Mouse (Mus musculus): ENCODE results near the gene Cog5. TPM values are rescaled to one million over a fixed set of nuclear protein-coding genes. Genes with fewer than 3 reads are reported as not detected.

Cog5 gene
- total and polyA plus RNA-seq, 3 experiments: 34.8 to 42.7 (median 39.3) TPM

GRCm38 (mm10) chr12:31846077-31846476 lies 191.4 kb downstream of the Cog5 start:
- no peak for TF ChIP-seq IRF4 (IDR thresholded peaks at IDR 0.05; ENCODE audit: low read depth, low read length)
- in situ Hi-C loops (cut with MboI; ENCODE audit: low pct_ligation_motif_present, low pct_unique_long_range_greater_than_20kb, low sequenced_read_pairs): no loop called here

GRCm38 (mm10) chr12:31848630-31849415 lies 194.2 kb downstream of the Cog5 start:
- no peak overlapping the region for H3K9ac ChIP-seq (ENCODE audit: insufficient read depth, low read depth)
- no peak for DNase-seq (ENCODE audit: extremely low read depth)
- peaks cover 0 to 14% of the 10 kb centered on the region in 2 experiments for H3K36me3 ChIP-seq (replicated peaks in 1 of 2; ENCODE audit: control insufficient read depth in 1 of 2, insufficient read depth in 1 of 2, low read length in 1 of 2)
- in situ Hi-C loops (cut with MboI; ENCODE audit: low pct_ligation_motif_present, low pct_unique_long_range_greater_than_20kb, low sequenced_read_pairs) (no loop called here), dilution Hi-C loops (cut with MboI; ENCODE audit: extremely low pct_ligation_motif_present, extremely low pct_unique_long_range_greater_than_20kb, low sequenced_read_pairs) (no loop called here)
- no peaks in the 10 kb centered on the region for H3K9me3 ChIP-seq (replicated peaks; ENCODE audit: low read length)
- no peaks in the 10 kb centered on the region for H3K27me3 ChIP-seq (replicated peaks)
- TF ChIP-seq MYC (IDR thresholded peaks at IDR 0.05; ENCODE audit: low read depth, low read length): no peak
- TF ChIP-seq JUND (conservative IDR thresholded peaks at IDR 0.05; ENCODE audit: low read depth, low read length): no peak
- TF ChIP-seq PAX5 (IDR thresholded peaks at IDR 0.05; ENCODE audit: low read length): no peak
- TF ChIP-seq MAX (IDR thresholded peaks at IDR 0.05; ENCODE audit: low read length): no peak
- TF ChIP-seq BHLHE40 (IDR thresholded peaks at IDR 0.05; ENCODE audit: low read depth, low read length): no peak
- TF ChIP-seq ZMIZ1 (IDR thresholded peaks at IDR 0.05; ENCODE audit: low read depth, low read length): no peak
- no peak for TF ChIP-seq USF2 (conservative IDR thresholded peaks at IDR 0.05; ENCODE audit: low read depth, low read length)
- TF ChIP-seq IRF4 (IDR thresholded peaks at IDR 0.05; ENCODE audit: low read depth, low read length): no peak
- no peak for TF ChIP-seq ZNF384 (IDR thresholded peaks at IDR 0.05; ENCODE audit: low read depth, low read length)
- TF ChIP-seq ETS1 (conservative IDR thresholded peaks at IDR 0.05; ENCODE audit: low read depth, low read length): no peak
- TF ChIP-seq ZC3H11A (IDR thresholded peaks at IDR 0.05; ENCODE audit: low read depth, low read length): no peak
- no peak for TF ChIP-seq POLR2A (IDR thresholded peaks at IDR 0.05; ENCODE audit: low read depth, low read length)
- no peak for TF ChIP-seq SMC3 (IDR thresholded peaks at IDR 0.05; ENCODE audit: low read depth, low read length)
- TF ChIP-seq UBTF (IDR thresholded peaks at IDR 0.05; ENCODE audit: low read depth, low read length): no peak
- TF ChIP-seq TBP (conservative IDR thresholded peaks at IDR 0.05; ENCODE audit: low read depth, low read length): no peak
- no peak for TF ChIP-seq MXI1 (IDR thresholded peaks at IDR 0.05; ENCODE audit: low read depth, low read length)
- no peak for TF ChIP-seq CTCF (conservative IDR thresholded peaks at IDR 0.05 in 1 of 2, IDR thresholded peaks at IDR 0.05 in 1 of 2; ENCODE audit: low read depth in 2 of 2, low read length in 2 of 2)
- TF ChIP-seq NELFE (IDR thresholded peaks at IDR 0.05; ENCODE audit: low read depth, low read length): no peak
- TF ChIP-seq POLR2AphosphoS2 (IDR thresholded peaks at IDR 0.05; ENCODE audit: low read depth, low read length): no peak
- no peak for TF ChIP-seq RAD21 (IDR thresholded peaks at IDR 0.05; ENCODE audit: low read depth, low read length)
- H3K4me3 ChIP-seq (replicated peaks in 1 of 3; ENCODE audit: low read depth in 2 of 3, low read length in 2 of 3, poor library complexity in 1 of 3): no peak overlapping the region
- no peak overlapping the region for H3K27ac ChIP-seq (ENCODE audit: insufficient read depth, low read depth)
- no peak overlapping the region for H3K4me2 ChIP-seq (ENCODE audit: insufficient read depth, low read depth, poor library complexity, severe bottlenecking)
- peaks cover 0 to 9% of the 10 kb centered on the region in 2 experiments; a peak in 2 of 4 replicates for H3K4me1 ChIP-seq (ENCODE audit: control insufficient read depth in 1 of 2, insufficient read depth in 2 of 2)
- no peaks in the 10 kb centered on the region for H3K79me2 ChIP-seq (replicated peaks; ENCODE audit: control insufficient read depth, extremely low read depth, insufficient read depth, poor library complexity, severe bottlenecking)

More at GRCm38 (mm10) chr12:31846077-31846476, 191.4 kb downstream of the Cog5 start:
- no peaks in the 10 kb centered on the region for H3K79me2 ChIP-seq (replicated peaks; ENCODE audit: control insufficient read depth, extremely low read depth, insufficient read depth, poor library complexity, severe bottlenecking)
- dilution Hi-C loops (cut with MboI; ENCODE audit: extremely low pct_ligation_motif_present, extremely low pct_unique_long_range_greater_than_20kb, low sequenced_read_pairs): no loop called here
- no peaks in the 10 kb centered on the region for H3K27me3 ChIP-seq (replicated peaks)
- H3K36me3 ChIP-seq (replicated peaks in 1 of 2; ENCODE audit: control insufficient read depth in 1 of 2, insufficient read depth in 1 of 2, low read length in 1 of 2): peaks cover 2 to 24% of the 10 kb centered on the region in 2 experiments
- no peak overlapping the region for H3K4me2 ChIP-seq (ENCODE audit: insufficient read depth, low read depth, poor library complexity, severe bottlenecking)
- H3K27ac ChIP-seq (ENCODE audit: insufficient read depth, low read depth): no peak overlapping the region
- H3K4me3 ChIP-seq (replicated peaks in 1 of 3; ENCODE audit: low read depth in 2 of 3, low read length in 2 of 3, poor library complexity in 1 of 3): no peak overlapping the region
- no peak overlapping the region for H3K9ac ChIP-seq (ENCODE audit: insufficient read depth, low read depth)
- H3K9me3 ChIP-seq (replicated peaks; ENCODE audit: low read length): no peaks in the 10 kb centered on the region
- DNase-seq (ENCODE audit: extremely low read depth): no peak
- H3K4me1 ChIP-seq (ENCODE audit: control insufficient read depth in 1 of 2, insufficient read depth in 2 of 2): peaks cover 0 to 3% of the 10 kb centered on the region in 2 experiments; a peak in 2 of 4 replicates

All from CH12.LX (cell line).